Mouse (Mus musculus) cerebellum, adult 18-20 months (tissue): ENCODE results near the gene Tatdn2.
"Not testable (repeated sequence)": the region's sequence is repeated elsewhere in the genome, so short reads cannot be mapped to it uniquely, and the experiment has no call there.

ENCODE experiments used
- DNase-seq, 2 experiments: peaks; one replicate each; pipeline ENCODE4 v3.0.0; 2021

Tatdn2 gene

DNA sequence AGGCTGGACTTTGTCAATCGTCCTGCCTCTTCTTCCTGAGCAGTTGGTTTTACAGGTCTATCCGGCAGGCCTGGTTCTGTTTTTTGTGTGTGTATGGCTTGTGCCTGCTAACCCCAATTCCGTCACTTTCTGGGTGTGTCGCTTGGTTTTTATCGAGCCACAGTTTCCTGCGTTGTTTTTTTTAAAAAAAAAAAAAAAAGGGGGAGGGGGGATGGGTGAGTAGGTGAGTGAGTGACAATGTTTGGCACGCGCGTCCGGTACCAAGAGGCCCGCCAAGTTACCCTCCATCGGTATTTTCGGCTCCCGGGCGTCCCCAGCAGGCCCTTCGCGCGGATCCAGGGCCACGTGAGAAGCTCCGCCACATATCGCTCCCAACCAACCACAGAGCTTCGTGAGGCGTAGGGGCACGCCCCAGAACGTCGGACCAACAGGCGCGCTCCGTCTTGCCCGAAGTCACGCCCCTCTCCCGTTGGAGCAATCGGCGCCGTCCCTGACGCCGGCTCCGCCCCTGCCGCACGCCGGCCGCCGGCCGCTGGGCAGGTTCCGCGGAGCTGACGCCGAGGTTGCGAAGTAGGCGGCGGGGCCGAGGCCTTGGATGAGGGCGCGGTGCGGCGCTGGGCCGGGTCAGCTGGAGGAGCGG lies at the start of gene Tatdn2:
Gene Tatdn2 (plus strand): TSS at position 469 of the 640 bp plus-strand sequence.
- DNase-seq: peak; percentile 95 to 98

DNA sequence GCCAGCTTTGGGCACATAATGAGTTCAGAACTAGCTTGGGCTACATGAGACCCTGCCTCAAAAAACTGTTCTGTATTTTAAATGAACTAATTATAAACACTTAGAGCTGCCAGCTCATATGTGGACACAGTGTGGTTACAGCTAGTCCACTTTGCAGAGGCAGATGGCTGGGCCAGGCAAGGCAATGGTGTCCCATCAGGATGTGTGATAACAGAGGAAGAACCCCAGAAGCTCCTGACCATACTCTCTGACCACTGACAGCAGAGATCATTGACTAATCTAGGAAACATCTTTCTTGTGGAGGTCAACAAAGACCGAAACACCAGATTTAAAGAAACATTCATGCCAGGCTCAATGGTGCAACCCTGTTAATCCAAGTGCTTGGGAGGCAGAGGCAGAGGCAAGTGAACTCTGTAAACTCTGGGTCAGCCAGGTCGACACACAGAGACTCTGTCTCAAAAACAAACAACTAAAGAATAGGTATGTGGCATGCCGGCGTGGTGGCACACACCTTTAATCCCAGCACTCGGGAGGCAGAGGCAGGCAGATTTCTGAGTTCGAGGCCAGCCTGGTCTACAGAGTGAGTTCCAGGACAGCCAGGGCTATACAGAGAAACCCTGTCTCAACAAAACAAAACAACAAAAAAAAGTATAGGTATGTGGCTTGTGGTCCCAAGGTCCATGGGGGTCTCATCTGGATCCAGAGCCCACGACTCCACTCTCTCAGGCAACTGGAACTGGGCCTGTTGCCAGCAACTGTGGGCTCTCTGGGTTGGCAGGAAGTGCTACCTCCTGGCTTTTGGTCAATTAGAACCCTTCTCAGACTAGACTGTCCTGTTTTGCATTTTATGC lies 47.3 kb upstream of the Tatdn2 start:
- DNase-seq: no peak

DNA sequence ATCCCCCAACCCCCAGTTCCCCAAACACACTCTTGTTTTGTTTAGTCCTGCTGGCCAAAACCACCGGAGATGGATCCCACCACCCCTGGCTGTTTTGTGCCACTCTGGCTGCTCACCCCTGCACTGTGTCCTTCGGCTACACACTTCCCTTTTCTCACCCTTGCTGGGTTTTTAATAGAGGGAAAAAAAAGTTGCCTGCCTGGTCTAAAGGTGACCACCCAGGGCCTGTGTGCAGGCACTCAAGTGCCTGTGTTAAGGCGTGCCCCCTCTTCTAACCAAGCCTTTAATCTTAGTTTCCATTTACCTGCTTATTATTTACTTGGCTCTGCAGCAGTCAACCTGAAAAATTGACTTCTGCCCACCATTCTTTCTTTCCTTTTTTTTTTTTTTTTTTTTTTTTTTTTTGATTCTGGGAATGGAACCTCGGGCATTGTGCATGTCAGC lies 46.6 kb upstream of the Tatdn2 start:
- no peak for DNase-seq

DNA sequence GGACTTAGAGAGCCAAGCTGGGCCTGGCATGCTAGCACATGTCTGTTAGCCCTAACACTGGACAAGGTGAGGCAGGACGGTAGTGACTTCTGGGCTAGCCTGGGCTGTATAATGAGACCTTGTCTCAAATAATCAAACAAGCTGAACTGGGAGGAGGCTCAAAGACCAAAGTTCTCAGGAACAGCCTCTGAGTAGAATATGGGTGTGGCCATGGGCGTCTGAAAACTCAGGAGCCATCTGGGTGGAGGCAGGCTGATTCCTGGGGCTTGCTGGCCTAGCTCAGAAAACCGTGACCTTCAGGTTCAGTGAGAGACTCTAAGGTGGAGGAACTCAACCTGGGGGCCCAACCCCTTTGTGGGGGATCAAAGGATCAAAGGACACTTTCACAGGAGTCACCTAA lies 45.2 kb upstream of the Tatdn2 start:
- DNase-seq: no peak

DNA sequence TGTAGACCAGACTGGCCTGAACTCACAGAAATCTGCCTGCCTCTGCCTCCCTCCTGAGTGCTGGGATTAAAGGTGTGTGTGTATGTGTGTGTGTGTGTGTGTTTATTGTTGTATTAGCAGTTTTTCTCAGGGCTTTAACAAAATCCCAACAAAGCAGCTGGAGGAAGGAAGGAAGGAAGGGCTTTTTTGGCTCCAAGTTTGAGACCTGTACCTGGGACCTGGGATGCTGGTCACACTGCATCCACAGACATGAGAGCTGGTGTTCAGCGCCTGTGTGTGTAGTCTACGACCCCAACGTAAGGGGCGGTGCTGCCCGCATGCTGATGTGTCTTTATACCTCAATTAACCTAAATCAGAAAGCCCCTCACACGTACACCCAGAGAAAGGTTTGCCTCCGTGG lies 43.3 kb upstream of the Tatdn2 start:
- DNase-seq: no peak

DNA sequence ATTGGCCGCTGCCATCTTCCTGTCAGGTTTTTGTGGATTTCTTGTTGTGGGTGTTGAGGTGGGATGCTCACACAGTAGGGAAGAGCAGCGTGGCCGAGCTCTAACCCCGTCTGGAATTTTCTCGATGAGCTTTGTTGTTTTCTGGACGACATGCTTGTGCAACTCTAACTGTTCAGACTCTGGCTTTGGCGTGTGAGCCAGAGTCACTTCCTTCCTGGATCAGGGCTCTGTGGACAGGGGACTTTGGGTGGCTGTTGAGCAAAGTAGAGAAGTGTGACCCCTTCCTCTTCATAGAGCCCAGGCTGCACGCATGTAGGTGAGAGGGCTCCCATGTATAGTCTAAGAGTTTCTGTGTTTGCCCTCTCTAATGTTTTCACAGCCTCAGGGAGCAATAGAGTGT lies 42.7 kb upstream of the Tatdn2 start:
- no peak for DNase-seq

DNA sequence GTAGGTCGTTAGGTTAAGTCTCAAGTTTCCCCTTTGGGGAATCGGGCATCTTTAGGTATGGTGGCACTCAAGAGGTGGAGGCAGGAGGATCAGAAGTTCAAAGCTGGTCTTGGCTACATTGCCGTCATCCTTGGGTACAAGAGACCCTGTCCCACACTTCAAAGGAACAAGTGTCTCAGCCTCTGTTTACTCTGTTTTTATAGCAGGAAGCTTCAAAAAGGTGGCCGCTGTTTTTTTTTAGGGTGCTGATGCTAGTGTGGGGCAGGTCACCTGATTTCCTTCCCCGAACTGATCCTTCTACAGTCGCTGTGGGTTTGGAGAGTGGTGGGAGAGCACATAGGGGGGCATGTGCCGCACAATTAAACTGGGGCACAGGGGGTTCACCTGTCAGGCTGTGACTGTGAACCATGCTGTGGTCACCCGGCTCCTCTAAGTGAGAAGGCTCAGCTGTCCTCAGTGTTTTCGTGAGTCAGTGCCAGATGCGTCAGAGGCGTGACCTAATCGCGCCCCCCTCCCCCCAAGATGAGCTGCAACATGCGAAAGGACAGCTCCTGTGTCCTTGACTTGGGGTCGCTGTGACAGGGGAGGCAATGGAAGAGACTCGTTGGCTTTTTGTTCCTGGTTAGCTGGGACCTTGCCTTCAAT lies 42.0 kb upstream of the Tatdn2 start:
- no peak for DNase-seq

DNA sequence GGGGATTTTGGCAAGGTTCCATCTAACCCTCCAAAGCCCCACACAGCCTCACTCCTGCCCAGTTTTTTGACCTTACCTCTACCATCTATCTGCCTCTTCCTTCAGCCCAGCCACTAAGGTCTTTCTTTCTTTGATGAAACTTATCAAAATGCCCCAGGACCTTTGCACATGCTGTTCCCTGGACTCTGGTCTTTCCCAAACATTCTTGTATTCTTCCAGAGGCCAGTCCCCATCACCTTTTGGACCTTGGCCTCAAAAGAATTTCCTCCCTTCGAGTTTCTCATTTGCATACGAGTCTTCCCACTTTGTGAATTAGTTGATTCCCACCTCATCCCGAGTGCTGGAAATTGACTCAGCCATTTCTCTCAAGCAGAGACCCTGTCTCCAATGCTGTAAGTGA lies 41.4 kb upstream of the Tatdn2 start:
- DNase-seq: no peak

DNA sequence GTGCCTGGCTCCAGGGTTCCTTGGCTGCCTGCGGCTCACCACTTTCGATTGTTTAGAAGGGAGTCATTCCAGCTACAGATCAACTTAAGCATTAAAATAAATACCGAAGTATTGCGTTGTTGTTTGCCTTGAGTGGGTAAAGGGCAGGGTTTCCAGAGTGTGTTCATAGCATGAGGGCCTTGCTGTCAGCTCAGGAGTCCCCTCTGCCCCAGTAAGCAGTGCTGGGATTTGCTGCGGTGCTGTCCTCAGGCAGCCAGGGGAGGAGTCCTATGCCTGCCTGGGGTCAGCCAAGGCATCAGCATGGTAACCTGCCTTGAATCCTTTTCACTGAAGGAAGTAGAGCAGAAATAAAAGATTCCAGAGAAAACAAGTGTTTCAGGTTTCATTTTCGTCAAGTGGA lies 40.0 kb upstream of the Tatdn2 start:
- no peak for DNase-seq

DNA sequence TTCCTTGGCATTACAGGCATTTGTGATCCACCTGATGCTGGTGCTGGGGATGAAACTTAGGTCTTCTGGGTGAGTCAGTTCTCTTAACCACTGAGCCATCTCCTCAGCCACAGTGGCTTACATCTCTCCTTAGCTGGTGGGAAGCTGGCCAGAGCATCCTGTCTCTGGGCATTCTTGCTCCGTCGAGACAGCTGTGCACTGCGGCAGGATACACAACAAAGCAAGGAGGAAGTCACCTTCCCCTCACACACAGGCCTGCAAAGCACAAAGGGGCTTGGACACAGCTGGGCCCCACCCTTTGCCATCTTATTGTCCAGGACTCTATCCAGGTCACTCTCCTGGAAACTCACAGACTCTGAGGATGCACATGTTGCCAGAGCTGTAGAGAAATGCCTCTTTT lies 38.6 kb upstream of the Tatdn2 start:
- DNase-seq: no peak

DNA sequence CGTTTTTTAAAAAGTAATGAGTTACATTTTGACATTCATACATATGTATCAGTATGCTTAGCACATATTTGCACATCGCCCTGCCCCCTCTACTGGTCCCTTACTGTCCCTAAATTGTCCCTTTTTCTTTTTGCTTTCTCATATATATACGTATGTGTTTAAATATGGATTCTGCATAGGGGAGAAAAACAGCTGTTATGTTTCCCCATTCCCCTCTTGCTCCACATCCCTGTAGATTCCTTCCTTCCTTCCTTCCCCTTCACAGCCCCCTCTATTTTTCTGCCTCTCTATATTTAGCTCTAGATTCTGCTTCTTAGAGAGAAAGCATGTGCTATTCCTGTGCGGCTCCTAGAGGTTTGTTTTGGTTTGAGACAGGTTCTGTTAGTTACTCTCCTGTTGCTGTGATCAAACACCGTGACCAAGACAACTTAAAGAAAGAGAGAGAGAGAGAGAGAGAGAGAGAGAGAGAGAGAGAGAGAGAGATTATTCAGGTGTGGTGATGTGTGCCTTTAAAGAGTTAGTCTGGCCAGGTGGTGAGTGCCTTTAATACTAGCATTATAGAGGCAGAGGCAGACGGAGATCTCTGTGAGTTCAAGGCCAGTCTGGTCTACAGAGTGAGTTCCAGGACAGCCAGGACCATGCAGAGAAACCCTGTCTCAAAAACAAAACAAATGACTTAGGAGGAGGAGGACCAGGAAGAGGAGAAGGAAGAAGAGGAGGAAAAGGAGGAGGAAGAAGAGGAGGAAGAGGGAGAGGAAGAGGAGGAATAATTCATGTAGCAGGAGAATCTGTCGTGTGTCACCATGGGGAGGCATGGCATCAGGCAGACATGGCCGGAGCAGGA lies 37.0 kb upstream of the Tatdn2 start:
- no peak for DNase-seq

DNA sequence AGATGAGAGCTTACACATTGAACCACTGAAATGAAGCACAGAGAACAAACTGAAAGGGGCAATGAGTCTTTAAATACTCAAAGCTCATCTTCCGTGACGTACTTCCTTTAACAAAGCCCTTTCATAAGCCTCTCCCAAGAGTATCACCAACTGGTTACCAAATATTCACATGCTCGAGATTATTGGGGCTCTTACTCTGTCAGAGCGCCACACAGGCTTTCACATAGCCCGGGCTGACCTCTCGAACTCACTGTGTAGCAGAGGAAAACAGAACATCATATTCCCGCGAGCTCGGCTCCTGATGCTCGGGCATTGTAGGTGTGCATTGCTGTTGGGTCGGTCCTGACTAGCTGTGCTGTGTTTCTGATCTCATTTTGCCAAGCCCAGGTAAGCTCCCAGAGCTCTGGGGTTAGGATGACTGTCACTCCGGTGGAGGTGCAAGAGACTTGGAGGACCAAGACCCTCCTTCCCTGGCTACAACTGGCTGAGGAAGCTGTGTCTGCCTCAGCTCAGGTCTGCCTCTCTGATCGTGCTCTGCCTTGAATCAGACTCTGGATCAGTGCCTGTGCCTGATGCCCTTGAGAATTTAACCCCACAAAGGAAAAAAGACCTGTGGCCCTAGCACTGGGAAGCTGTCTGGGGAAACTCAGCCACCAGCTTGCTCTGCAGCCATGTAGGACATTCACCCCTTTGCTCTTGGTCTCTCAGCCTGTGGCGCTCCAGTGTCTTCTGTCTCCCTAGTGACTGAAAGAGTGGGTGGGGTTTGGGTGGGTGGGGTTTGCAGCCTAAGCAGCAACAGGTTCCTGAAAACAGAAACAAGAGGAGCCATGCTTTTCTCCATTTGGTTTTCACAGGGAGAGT lies 36.1 kb upstream of the Tatdn2 start:
- DNase-seq: no peak

DNA sequence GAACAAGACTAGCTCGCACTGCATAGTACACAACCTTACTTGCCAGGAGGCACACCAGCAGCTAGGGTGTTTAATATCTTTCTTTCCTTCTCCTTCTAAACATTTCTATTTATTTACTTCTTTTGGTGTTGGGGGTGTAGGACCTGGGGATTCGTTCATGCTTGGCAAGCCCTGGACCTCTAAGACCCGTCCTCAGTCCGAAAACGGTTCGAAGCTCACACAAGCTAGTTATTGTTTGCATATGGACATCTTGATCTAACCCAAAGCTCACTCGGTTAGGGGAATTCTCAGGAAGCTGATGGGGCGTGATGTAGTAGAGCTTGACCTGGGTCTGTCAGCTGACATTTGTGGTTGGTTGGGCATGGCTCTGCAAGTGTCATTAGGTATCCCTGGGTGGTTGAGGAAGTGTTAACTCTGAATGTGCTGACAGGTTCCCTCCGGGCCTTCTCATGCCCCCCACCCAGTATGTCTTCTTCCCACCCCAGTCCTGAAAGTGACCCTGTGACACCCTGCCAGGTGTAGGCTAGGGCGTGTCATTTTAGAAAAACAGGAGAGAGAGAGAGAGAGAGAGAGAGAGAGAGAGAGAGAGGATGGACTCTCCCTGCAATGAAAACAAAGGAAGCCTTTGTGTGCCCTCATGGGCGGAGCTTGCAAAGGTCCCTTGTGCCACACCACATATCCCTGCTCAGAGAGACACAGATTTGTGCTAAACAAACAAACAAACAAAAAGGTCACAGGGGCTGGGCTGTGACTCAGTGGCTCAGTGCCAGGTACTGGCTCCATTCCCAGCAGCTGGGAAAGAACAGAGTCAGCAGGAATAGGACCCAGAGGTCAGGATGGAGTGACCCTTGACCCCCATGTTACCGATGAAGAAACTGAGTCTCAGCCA lies 35.3 kb upstream of the Tatdn2 start:
- peak in 1 of 2 experiments; percentile 11 for DNase-seq

DNA sequence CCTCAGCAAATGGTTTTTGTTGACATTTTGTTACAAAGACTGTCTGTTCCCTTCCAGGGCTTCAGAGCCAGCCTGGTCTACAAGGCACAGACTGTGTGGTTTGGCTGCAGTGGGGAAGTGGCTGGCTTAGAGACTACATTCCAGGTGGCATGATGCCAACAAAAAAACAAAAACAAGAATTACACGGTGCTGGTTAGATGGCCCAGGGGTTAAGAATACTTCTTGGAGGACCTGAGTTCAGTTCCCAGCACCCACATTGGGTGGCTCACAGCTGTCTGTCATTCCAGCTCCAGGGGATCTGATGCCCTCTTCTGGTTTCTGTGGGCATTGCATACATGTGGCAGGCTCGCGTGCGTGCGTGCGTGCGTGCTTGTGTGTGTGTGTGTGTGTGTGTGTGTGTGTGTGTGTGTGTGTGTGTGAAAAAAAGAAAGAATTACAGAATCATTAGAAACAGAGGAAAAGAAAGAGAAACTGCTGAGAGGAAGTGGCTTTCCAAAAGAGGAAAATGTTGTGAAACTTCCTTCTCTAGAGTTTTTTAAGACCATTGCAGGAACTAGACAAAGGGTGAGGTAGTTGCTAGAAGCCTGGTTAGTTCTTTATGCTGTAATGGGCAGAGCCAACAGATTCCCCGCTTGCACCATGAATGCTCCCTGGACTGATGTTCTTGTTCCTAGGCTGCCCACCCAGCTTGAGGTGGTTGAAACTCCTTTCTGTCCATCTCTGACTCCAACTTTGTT lies 33.7 kb upstream of the Tatdn2 start:
- DNase-seq: no peak

DNA sequence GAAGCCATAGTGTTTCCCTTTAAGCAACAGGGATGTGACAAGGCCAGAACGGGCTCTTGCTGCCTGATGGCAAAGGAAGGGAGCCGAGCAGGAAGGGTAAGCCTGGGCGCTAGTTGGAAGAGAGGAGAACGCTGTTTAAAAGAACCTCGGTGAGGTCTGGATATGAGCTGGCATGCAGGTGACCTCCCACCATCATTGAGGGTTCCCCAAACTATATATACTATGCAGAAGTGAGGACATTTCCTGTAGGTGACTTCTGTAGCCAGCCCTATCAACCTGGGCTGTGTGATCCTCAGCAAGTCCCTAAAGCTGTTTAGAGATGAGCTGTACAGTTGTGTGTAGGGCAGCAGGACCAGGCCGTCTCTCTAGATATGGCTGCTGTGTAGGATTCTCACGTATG lies 32.5 kb upstream of the Tatdn2 start:
- DNase-seq: no peak

DNA sequence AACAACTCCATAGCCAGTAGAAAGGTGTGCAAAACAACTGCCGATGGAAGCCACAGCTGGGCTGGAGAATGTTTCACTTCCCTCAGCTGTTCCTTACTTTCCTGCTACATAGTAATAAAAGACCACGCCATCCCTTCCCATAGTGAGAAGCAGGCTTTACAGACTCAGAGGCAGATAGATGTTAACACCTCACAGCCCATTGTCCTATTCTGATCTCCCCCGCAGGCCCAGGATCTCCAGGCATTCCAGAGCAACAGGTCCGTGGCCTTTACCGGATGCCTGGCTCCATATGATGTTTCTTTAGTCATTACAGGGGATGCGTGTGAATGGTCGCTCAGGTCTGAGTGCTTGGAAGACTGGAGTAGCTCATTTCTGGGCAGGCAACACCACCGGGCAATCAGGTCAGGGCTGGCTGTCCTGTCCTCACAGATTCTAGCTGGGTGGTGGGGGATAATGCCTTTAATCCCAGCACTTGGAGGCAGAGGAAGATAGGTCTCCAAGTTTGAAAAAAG lies 29.2 kb upstream of the Tatdn2 start:
- DNase-seq: no peak

DNA sequence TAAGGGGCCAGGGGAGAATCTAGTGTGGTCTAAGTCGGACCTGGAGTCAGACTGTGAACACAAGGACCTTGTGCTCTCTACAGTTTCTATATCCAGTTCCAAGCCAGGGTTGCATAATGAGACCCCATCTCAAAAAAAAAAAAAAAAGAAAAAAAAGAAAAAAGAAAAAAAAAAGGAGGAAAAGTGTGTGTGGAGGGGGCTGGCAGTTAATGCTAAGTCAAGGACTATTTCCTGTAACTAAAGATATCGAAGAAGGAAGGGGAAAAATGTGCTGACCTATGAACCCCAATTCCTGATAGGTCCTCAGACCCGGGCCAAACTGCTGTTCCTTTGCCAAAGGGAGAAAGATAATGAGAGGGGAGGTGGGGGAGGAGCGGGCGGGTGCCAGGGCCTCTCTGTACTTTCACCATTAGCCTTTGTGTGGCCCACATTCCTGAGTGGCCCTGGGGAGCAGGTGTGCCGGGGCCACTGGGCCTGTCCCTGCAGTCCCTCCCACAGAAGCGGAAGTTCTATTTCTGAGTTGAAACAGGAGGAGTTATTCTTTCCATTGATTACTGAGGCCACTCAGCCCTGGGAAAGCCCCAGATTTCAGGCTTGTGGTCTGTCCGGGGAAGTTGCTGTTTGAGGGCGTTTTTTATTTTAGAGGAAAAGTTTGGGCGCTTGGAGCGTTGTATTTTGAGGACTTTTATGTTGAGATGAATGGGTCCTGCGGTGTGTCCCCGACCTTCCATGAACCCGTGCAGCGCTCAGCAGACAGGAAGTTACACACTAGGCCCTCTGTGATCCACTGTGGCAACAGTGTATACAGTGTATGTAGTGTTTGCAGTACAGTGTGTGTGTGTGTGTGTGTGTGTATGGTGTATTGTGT lies 28.3 kb upstream of the Tatdn2 start:
- DNase-seq: no peak

DNA sequence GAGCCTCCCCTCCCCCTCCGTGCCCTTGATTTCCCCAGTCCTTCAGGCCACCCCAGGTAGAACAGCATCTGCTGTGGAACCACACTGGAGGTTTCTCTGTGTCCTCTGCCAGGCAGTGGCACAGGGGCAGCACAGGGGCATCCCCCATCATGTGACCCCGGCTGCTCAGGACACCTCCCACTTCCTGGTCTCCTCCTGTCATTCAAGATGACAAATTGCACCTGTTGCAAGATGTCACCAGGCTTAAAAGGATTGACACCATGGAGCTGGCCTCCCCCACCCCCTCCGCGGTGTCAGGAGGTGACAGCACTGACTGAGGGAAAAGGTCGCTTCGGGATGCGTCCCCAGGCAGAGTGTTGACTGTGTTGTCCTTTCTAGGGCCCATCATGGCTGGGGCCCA lies 27.0 kb upstream of the Tatdn2 start:
- no peak for DNase-seq

DNA sequence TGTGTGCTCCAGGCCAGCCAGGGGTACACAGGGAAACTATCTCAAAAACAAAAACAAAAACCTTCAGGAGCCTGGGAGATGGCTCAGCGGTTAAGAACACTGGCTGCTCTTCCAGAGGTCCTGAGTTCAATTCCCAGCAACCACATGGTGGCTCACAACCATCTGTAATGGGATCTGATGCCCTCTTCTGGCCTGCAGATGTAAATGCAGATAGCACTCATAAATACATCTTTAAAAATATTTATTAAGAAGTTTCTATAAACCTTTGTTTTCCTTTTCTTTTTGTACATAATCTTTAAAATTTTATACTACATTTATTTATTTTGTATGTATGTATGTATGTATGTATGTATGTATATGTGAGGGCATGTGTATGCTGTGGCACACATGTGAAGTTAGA lies 24.8 kb upstream of the Tatdn2 start:
- not testable (repeated sequence) for DNase-seq
